Mouse (Mus musculus) heart, embryonic 15.5 days (tissue): ENCODE results near the gene Gsto2. TPM values are rescaled to one million over a fixed set of nuclear protein-coding genes. Genes with fewer than 3 reads are reported as not detected.

ENCODE experiments used
- ATAC-seq: fragments of 200-750 bp; cut with Nextera tagmentation; replicated peaks from 2 replicates; pipeline ENCODE4 v1.8.0; 2017; ENCODE audit warnings: low read depth, moderate TSS enrichment; ENCODE audit not compliant: insufficient number of reproducible peaks, insufficient read depth, low FRiP score
- H3K27ac ChIP-seq: fragments of 300-500 bp; sonication (generic); 2 replicates; pipeline ENCODE4 v1.5.1; 2015; ENCODE audit warnings: mild to moderate bottlenecking, inconsistent platforms
- H3K27me3 ChIP-seq: fragments of 300-500 bp; sonication (generic); 2 replicates; pipeline ENCODE4 v1.6.1; 2015; ENCODE audit warnings: inconsistent platforms
- H3K36me3 ChIP-seq: fragments of 300-500 bp; sonication (generic); 2 replicates; pipeline ENCODE4 v1.6.1; 2015; ENCODE audit warnings: mild to moderate bottlenecking, inconsistent platforms
- H3K4me1 ChIP-seq: fragments of 300-500 bp; sonication (generic); replicated peaks from 2 replicates; pipeline ENCODE4 v1.6.1; 2015; ENCODE audit warnings: inconsistent platforms
- H3K4me2 ChIP-seq: fragments of 300-500 bp; sonication (generic); 2 replicates; pipeline ENCODE4 v1.6.1; 2015; ENCODE audit warnings: inconsistent platforms, mild to moderate bottlenecking, moderate library complexity
- H3K4me3 ChIP-seq: fragments of 300-500 bp; sonication (generic); 2 replicates; pipeline ENCODE4 v1.5.1; 2015; ENCODE audit warnings: mild to moderate bottlenecking, inconsistent platforms
- H3K9ac ChIP-seq: fragments of 300-500 bp; sonication (generic); 2 replicates; pipeline ENCODE4 v1.6.1; 2015; ENCODE audit warnings: mild to moderate bottlenecking, inconsistent platforms
- H3K9me3 ChIP-seq: fragments of 300-500 bp; sonication (generic); replicated peaks from 2 replicates; pipeline ENCODE4 v1.6.1; 2016; ENCODE audit warnings: inconsistent platforms
- WGBS: fragments of 180-500 bp; shearing (Covaris S2); methylation state at CpG from one replicate; pipeline ENCODE4 v1.1.7; 2015; ENCODE audit warnings: mixed read lengths; 5-methylcytosine and 5-hydroxymethylcytosine counted together
- polyA plus RNA-seq: library from polyadenylated mRNA; unstranded; fragments of >200 nt; fragmentation: Nextera tagmentation; extraction: Ambion mirVana; gene quantifications from 2 replicates; pipeline ENCODE4 v1.2.1, GENCODE M21; 2015

Gene Gsto2
- polyA plus RNA-seq, 1 experiment from 2014 or later = 0.74 TPM

DNA sequence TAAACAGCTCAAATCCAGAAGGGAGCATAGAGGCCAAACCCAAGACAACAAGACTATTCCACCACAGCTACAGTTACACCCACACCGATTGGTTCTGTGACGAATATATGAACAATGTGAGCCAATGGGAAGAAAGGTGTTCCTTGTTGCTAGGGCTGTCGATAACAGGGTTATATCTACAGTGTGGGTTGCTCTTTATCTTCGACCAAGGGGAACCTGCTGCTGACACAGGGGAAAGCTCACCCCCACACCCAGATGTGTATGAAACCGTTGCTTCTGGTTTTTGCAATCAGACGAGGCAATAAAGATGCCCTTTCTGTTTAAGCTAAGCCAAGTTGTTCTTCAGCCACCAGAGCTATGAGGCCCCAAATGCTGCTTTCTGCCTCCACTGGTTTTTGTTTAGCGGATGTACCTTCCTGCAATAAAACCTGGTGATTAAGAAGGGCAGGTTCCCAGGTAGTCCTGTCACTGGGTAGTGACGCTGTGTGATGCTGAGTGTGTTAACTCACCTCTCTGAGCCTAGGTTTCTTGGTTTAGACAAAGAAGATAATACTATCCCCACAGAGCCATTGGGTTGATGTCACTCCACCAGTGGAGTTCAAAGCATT is 33.2 kb downstream of the Gsto2 start:
- Histone ChIP-seq H3K4me1 (peaks cover 37% of the 10 kb centered on the region), H3K4me3 (no peak overlapping the region), H3K27me3 (no peaks in the 10 kb centered on the region), H3K9me3 (no peaks in the 10 kb centered on the region), H3K36me3 (peaks cover 23% of the 10 kb centered on the region), H3K4me2 (no peak overlapping the region), H3K27ac (no peak overlapping the region), H3K9ac (no peak overlapping the region)
- ATAC-seq = no peak
- 76% methylated on average over 8 of the region's 8 CpGs for WGBS

DNA sequence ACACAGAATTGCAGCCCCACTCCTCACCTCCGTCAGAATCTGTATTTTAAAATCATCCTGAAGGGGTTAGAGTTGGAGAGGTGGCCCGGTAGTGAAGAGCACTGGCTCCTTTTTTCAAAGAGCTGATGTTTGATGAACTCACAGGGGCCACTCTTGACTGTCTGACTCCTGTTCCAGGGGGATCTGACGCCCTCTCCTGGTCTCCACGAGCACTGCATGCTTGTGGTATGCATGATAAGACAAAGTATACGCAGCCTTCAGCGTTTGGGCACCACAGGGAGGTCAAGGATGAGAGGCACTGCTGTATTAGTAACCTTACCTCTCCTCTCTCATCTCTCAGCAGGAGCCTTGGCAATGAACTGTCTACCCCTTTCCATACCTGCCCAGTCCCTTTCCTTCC is 34.7 kb downstream of the Gsto2 start:
- peaks cover 45% of the 10 kb centered on the region for H3K4me1 ChIP-seq
- H3K4me3 ChIP-seq = no peak overlapping the region
- 57% methylated on average over 6 of the region's 6 CpGs for WGBS
- H3K27ac ChIP-seq = no peak overlapping the region
- no peak overlapping the region for H3K4me2 ChIP-seq
- peaks cover 20% of the 10 kb centered on the region for H3K36me3 ChIP-seq
- no peak for ATAC-seq
- no peaks in the 10 kb centered on the region for H3K27me3 ChIP-seq
- no peak overlapping the region for H3K9ac ChIP-seq
- H3K9me3 ChIP-seq = no peaks in the 10 kb centered on the region

DNA sequence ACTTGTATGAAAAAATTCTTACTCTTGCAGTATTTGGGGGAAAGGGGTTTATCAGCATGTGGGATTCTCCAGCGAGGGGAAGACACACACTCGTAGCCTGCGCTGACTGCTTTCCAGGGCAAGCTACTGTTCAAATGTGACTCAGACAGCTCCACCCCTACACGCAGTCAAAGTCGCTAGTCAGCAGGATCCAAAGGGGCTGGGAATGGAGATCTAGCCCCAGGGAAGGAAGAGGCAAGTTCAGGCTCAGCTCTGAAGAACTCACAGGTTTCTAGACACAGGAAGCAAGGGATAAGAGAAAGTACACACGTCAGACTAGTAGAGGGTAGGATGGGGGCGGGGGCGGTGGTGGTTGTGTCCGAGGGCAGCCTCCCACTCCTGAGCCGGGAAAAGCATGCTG is 35.2 kb downstream of the Gsto2 start:
- Histone ChIP-seq H3K9ac (no peak overlapping the region), H3K9me3 (no peaks in the 10 kb centered on the region), H3K27me3 (no peaks in the 10 kb centered on the region), H3K27ac (no peak overlapping the region), H3K36me3 (peaks cover 14% of the 10 kb centered on the region), H3K4me1 (peaks cover 50% of the 10 kb centered on the region), H3K4me3 (no peak overlapping the region), H3K4me2 (no peak overlapping the region)
- 75% methylated on average over 10 of the region's 10 CpGs for WGBS
- ATAC-seq = no peak

DNA sequence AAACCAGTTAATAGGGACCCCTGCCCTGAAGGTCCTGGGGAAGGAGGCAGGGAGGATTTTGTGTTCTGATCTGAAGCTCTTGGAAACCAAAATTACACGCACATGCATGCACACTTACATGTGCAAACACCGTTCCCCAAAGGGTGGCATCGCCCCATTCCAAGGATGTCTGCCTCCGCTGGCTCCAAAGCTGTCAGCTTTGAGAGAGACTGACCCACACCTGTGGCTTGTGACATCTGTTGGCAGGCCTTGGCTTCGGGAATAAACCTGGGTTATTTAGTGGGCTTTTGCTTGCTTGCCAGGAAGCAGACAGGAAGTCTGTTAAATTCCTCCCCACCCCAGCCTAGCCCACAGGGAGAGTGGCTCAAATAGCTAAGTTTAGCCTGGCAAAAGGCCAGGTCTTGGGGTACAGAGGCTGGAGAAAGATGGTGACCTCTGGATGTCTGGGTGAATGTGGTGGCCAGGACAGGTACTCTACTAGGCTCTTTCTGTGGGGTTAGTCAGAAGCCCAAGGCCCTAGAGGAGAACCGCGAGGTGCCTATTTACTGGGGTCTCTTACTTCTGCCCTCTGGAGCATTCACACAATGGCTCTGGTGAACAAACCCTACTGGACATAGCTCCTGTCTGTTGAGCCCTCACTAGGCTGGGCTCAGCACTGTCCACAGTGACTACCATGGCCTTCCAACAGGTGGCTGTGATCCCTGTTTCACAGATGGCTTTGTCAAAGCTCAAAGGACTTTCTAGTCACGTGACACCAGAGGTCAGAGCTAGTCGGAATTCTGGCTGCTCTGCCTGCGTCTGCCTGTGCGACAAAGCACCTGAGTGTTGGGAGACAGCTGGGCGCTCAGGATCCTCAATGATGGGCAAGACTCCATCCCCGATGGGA is 37.2 kb downstream of the Gsto2 start:
- Histone ChIP-seq H3K27me3 (no peaks in the 10 kb centered on the region), H3K36me3 (peaks cover 2% of the 10 kb centered on the region; the same call in 1 of the 2 replicates), H3K4me2 (peak overlapping the region; percentile 40), H3K4me3 (no peak overlapping the region), H3K27ac (peak overlapping the region; percentile 81), H3K4me1 (peaks cover 54% of the 10 kb centered on the region), H3K9ac (peak overlapping the region; percentile 25; the same call in 1 of the 2 replicates), H3K9me3 (no peaks in the 10 kb centered on the region)
- ATAC-seq = peak; percentile 77
- 51% methylated on average over 13 of the region's 13 CpGs for WGBS

DNA sequence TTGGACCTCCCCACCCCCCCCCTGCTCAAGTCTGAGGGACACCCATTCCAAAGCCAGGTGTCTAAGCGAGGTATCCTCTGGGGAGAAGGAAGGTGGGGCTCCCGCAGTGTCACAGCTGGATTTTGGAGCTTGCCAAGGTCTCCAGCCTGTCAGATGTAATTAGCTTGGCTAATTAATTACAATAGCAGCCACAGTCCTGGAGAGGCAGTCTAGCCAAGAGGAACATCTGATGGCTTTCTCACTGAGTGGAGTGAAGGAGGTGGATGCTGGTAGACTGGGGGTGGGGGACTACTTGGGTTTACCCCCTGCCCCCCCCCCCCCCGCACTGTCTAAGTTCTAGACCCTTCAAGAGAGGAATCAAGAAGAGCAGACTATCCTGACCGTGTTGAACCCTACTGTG is 38.3 kb downstream of the Gsto2 start:
- no peak for ATAC-seq
- Histone ChIP-seq H3K27ac (peak overlapping the region; percentile 81; the same call in 1 of the 2 replicates), H3K4me2 (no peak overlapping the region), H3K36me3 (no peaks in the 10 kb centered on the region), H3K4me1 (peaks cover 63% of the 10 kb centered on the region), H3K9ac (no peak overlapping the region), H3K9me3 (no peaks in the 10 kb centered on the region), H3K27me3 (no peaks in the 10 kb centered on the region), H3K4me3 (no peak overlapping the region)
- 67% methylated on average over 4 of the region's 4 CpGs for WGBS

DNA sequence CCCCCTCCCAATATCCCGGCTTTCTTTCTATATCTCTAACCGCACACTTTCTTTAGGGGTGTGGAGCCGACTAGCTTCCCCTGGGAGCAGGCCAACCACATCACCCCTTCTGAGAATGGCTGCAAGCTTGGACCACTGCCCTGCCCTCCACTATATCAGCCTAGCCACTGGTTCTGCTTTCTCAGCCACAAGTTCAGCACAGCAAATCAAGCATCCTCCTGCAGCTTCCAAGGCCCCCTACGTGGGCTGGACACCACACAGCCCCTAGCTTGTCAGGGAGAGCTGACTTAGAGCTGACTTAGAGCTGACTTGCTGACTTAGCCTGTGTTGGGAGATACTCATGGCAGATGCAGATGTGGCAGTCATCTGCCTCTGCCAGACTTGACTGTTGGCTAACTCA is 39.7 kb downstream of the Gsto2 start:
- Histone ChIP-seq H3K36me3 (no peaks in the 10 kb centered on the region), H3K9ac (no peak overlapping the region), H3K4me2 (no peak overlapping the region), H3K4me3 (no peak overlapping the region), H3K4me1 (peaks cover 75% of the 10 kb centered on the region), H3K27ac (0 out of 2 replicates have a peak overlapping the region, but pooled peaks have one; percentile 34), H3K27me3 (no peaks in the 10 kb centered on the region), H3K9me3 (no peaks in the 10 kb centered on the region)
- no peak for ATAC-seq
- 54% methylated on average over 4 of the region's 4 CpGs for WGBS

DNA sequence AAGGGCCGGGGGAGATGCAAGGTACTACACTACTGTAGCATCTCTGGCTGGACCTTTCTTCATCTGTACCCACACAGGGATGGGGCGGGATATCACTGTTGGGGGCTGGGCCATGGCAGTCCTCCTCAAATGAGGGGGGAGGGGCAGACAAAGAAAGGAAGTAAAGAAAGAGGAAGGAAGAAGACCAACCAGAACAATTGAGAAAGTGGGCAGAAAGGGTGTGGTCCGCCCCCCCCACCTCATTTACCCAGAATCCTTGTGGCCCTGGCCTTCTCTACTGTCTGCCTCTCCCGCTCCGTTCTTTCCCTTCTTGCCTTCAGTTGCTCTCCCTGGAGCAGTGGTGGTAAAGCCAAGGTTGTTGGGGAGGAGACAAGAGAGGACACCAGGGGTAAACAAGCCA is 40.3 kb downstream of the Gsto2 start:
- no peak overlapping the region for H3K4me2 ChIP-seq
- H3K9me3 ChIP-seq = no peaks in the 10 kb centered on the region
- WGBS = 71% methylated on average over 5 of the region's 5 CpGs
- peaks cover 75% of the 10 kb centered on the region for H3K4me1 ChIP-seq
- no peaks in the 10 kb centered on the region for H3K36me3 ChIP-seq
- no peak overlapping the region for H3K4me3 ChIP-seq
- H3K27me3 ChIP-seq = no peaks in the 10 kb centered on the region
- no peak overlapping the region for H3K27ac ChIP-seq
- H3K9ac ChIP-seq = no peak overlapping the region
- ATAC-seq = no peak

DNA sequence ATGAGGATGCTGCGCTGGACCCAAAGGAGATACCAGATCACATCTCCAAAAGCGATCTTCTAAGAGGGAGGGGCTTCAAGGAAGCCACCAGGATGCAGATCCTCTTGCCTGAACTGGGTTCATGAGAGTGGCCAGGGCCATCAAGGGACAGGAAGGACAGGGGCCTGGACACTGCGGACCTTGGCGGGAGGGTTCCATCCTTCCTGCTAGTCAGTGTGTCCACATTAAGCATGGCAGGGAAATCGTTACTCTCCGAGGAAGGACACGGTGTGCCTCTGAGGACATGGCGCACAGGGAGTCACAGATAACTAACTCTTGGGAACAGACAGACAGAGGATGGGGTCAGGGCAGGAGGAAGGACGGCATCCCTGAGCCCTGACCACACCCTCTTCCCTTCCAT is 42.3 kb downstream of the Gsto2 start:
- no peak for ATAC-seq
- H3K36me3 ChIP-seq = no peaks in the 10 kb centered on the region
- H3K4me1 ChIP-seq = peaks cover 72% of the 10 kb centered on the region
- H3K9ac ChIP-seq = no peak overlapping the region
- H3K4me3 ChIP-seq = no peak overlapping the region
- no peaks in the 10 kb centered on the region for H3K27me3 ChIP-seq
- no peaks in the 10 kb centered on the region for H3K9me3 ChIP-seq
- H3K27ac ChIP-seq = no peak overlapping the region
- H3K4me2 ChIP-seq = no peak overlapping the region
- 81% methylated on average over 9 of the region's 9 CpGs for WGBS

DNA sequence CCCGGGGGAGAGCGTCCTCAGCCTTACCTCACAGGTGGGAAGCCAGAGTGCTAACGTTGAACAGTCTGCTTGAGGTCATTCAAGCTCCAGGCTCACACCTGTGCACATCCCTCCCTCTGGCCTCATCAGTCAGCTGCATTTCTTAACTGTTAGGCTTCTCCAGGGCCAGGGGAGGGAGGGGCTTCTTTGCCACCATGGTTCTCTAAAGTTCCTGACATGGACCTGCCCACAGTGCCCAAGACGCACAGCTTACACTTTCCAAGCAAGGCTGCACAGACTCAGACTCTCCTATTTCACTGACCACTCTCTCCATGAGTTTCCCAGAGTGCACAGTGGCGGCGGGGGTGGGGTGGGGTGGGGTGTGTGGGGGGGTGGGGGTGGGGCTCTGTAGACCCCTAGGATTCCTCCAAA is 43.6 kb downstream of the Gsto2 start:
- WGBS = 33% methylated on average over 6 of the region's 6 CpGs
- Histone ChIP-seq H3K4me3 (no peak overlapping the region), H3K4me2 (peak overlapping the region; percentile 55; the same call in 1 of the 2 replicates), H3K9me3 (no peaks in the 10 kb centered on the region), H3K9ac (peak overlapping the region; percentile 19; the same call in 1 of the 2 replicates), H3K27me3 (no peaks in the 10 kb centered on the region), H3K36me3 (no peaks in the 10 kb centered on the region), H3K4me1 (peaks cover 61% of the 10 kb centered on the region), H3K27ac (peak overlapping the region; percentile 4; the same call in 1 of the 2 replicates)
- 0 out of 2 replicates have a peak, but pooled peaks have one; percentile 16 for ATAC-seq

DNA sequence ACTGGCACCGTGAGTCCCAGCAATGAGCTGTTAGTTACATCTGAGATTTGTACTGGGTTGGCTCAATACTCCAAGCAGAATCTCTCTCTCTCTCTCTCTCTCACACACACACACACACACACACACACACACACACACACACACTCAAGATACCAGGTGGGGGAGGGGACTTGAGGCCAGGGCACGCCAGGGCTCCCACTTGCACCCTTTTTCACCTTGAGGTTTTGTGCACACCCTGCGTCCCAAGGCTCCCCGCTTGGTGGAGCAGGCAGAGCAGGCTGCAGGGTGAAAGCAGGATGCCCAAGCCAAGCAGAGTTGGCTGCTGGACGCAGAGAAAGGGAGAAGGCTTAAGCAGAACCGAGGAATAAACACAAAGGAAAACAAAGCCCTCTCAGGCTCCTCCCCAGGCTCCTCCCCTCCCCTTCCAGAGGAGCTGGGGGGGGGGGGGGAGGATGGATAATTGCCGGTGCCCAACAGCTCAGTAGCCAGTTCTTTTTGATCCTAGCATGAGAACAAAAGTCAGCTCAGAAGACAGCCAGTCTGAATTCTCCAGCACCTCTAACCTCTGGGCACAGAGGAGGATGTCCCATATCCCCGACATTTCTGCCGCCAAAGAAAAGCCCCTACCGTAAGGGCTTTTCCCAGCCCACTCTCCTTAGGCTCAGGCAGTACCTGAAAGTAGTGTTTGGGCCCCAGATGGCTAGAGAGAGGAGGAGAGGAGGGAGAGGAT is 44.2 kb downstream of the Gsto2 start:
- Histone ChIP-seq H3K4me1 (peaks cover 61% of the 10 kb centered on the region), H3K4me3 (peak overlapping the region; percentile 33), H3K9me3 (no peaks in the 10 kb centered on the region), H3K27ac (peak overlapping the region; percentile 83), H3K9ac (peak overlapping the region; percentile 40), H3K4me2 (peak overlapping the region; percentile 55), H3K36me3 (no peaks in the 10 kb centered on the region), H3K27me3 (no peaks in the 10 kb centered on the region)
- WGBS = 10% methylated on average over 10 of the region's 10 CpGs
- 0 out of 2 replicates have a peak, but pooled peaks have one; percentile 50 for ATAC-seq

DNA sequence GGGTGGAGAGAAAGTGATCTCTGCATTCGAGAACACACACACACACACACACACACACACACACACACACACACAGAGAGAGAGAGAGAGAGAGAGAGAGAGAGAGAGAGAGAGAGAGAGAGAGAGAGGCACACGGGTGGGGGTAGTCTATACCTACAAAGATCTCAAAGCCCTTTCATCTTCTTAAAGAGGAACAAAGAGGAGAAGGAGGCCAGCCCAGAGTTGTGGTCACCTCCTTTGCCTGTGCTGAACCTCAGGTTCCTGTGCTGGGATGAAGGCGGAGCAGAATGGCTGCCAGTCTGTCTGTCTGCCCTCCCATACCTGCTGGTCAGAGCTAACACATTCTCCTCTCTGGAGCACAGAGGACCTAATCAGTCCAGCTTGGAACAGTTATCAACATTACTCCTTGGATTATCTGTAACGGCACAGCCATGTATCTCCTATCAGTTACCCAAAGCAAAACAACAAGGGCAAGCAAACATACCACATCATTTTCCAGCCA is 44.8 kb downstream of the Gsto2 start:
- ATAC-seq = no peak
- Histone ChIP-seq H3K27me3 (no peaks in the 10 kb centered on the region), H3K9ac (no peak overlapping the region), H3K4me2 (peak overlapping the region; percentile 55), H3K4me3 (no peak overlapping the region), H3K9me3 (no peaks in the 10 kb centered on the region), H3K36me3 (no peaks in the 10 kb centered on the region), H3K27ac (peak overlapping the region; percentile 83), H3K4me1 (peaks cover 55% of the 10 kb centered on the region)
- WGBS = 33% methylated on average over 3 of the region's 4 CpGs
